8 mouse cellular contexts compared by ENCODE assay signal in genomic region chr7:19876781-19877425, GRCm38 (mm10). TPM values are rescaled to one million over a fixed set of nuclear protein-coding genes. Genes with fewer than 3 reads are reported as not detected.
DNase-seq lines count a peak whose midpoint lies in the region; ATAC-seq and TF ChIP-seq lines count a peak whose summit lies in the region.
"Had no signal": no experiment of that assay in that cellular context is flagged by ENCODE, and none has a peak within 500 bp of the region (broad histone marks: within the 10 kb centered on the region; RNA-seq: fewer than 3 reads in every experiment).

No protein-coding gene starts in this region.

- H3K36me3 ChIP-seq in hindbrain, postnatal 0 days (ENCODE audit: insufficient read depth, low read length): no peaks in the 10 kb centered on the region
- H3K36me3 ChIP-seq in midbrain, embryonic 13.5 days: no peaks in the 10 kb centered on the region

- no peak overlapping the region for H3K9ac ChIP-seq in hindbrain, postnatal 0 days (replicated peaks; ENCODE audit: low read length)
- no peak overlapping the region for H3K9ac ChIP-seq in midbrain, embryonic 13.5 days (replicated peaks)

- peak; percentile 92 for DNase-seq in 416B (ENCODE audit: low read depth)
- DNase-seq in CD4-positive, CD25-positive, alpha-beta regulatory T cell, adult 2 months (ENCODE audit: low read depth, low spot score): peak; percentile 63
- no peak for DNase-seq in hindbrain, postnatal 0 days (ENCODE audit: low spot score)
- no peak for DNase-seq in urinary bladder, postnatal 10 days (ENCODE audit: low spot score)
- DNase-seq in layer of hippocampus, adult 9-10 months (ENCODE audit: low spot score): no peak
- DNase-seq in right cerebral cortex, postnatal 14 days: no peak

- TF ChIP-seq CTCF in hindbrain, postnatal 0 days (IDR thresholded peaks at IDR 0.05; ENCODE audit: low read depth): no peak

- peak; percentile 24; the same call in 1 of the 2 replicates for ATAC-seq in hindbrain, postnatal 0 days
- ATAC-seq in midbrain, embryonic 13.5 days: peak; percentile 49

- no peak overlapping the region for H3K4me3 ChIP-seq in hindbrain, postnatal 0 days (ENCODE audit: low read length)
- H3K4me3 ChIP-seq in midbrain, embryonic 13.5 days (replicated peaks): no peak overlapping the region

- H3K27me3 ChIP-seq in hindbrain, postnatal 0 days (ENCODE audit: insufficient read depth, low read length): no peaks in the 10 kb centered on the region
- no peaks in the 10 kb centered on the region for H3K27me3 ChIP-seq in midbrain, embryonic 13.5 days

- H3K27ac ChIP-seq in hindbrain, postnatal 0 days: no peak overlapping the region
- no peak overlapping the region for H3K27ac ChIP-seq in midbrain, embryonic 13.5 days

- WGBS in hindbrain, postnatal 0 days: 65% methylated on average over 14 of the region's 14 CpGs
- WGBS in midbrain, embryonic 13.5 days: 53% methylated on average over 14 of the region's 14 CpGs

- H3K4me1 ChIP-seq in hindbrain, postnatal 0 days (ENCODE audit: insufficient read depth, low read length): no peaks in the 10 kb centered on the region
- H3K4me1 ChIP-seq in midbrain, embryonic 13.5 days (replicated peaks): no peaks in the 10 kb centered on the region

- no peaks in the 10 kb centered on the region for H3K9me3 ChIP-seq in hindbrain, postnatal 0 days (ENCODE audit: low read length)
- H3K9me3 ChIP-seq in midbrain, embryonic 13.5 days: no peaks in the 10 kb centered on the region

- H3K4me2 ChIP-seq in hindbrain, postnatal 0 days (ENCODE audit: low read depth, low read length): no peak overlapping the region
- H3K4me2 ChIP-seq in midbrain, embryonic 13.5 days (replicated peaks): no peak overlapping the region

RNA-seq across cellular contexts. Expression of gene Ceacam19, which starts 10.9 kb away (rescaled TPM):
- total RNA-seq in hindbrain, postnatal 0 days (2014; rRNA removed): not detected in 2 replicates
- not detected in 2 replicates for polyA plus RNA-seq in hindbrain, postnatal 0 days (2015; fragmentation: Nextera tagmentation; extraction: Ambion mirVana)
- polyA plus RNA-seq in midbrain, embryonic 13.5 days (2015; fragmentation: Nextera tagmentation; extraction: Ambion mirVana): not detected in 2 replicates

RNA-seq across cellular contexts. Expression of gene Ceacam16, which starts 15.8 kb away (rescaled TPM):
- total RNA-seq in hindbrain, postnatal 0 days (2014; rRNA removed): not detected in 2 replicates
- polyA plus RNA-seq in hindbrain, postnatal 0 days (2015; fragmentation: Nextera tagmentation; extraction: Ambion mirVana): 0.86 and 0.89 TPM in 2 replicates
- polyA plus RNA-seq in midbrain, embryonic 13.5 days (2015; fragmentation: Nextera tagmentation; extraction: Ambion mirVana): 0.54 and 0.62 TPM in 2 replicates
- polyA plus RNA-seq: stomach, embryonic 14.5 days had no signal

RNA-seq across cellular contexts. Expression of gene Gm19345, which starts 25.1 kb away (rescaled TPM):
- total RNA-seq in hindbrain, postnatal 0 days (2014; rRNA removed): 41.5 and 53.7 TPM in 2 replicates
- 14.6 and 16.1 TPM in 2 replicates for polyA plus RNA-seq in hindbrain, postnatal 0 days (2015; fragmentation: Nextera tagmentation; extraction: Ambion mirVana)
- 5.7 and 6.6 TPM in 2 replicates for polyA plus RNA-seq in midbrain, embryonic 13.5 days (2015; fragmentation: Nextera tagmentation; extraction: Ambion mirVana)
- polyA plus RNA-seq: stomach, embryonic 14.5 days had no signal

RNA-seq across cellular contexts. Expression of gene Pvr, which starts 44.1 kb away (rescaled TPM):
- total RNA-seq in hindbrain, postnatal 0 days (2014; rRNA removed): 9.2 and 11.7 TPM in 2 replicates
- 6.1 and 7.0 TPM in 2 replicates for polyA plus RNA-seq in hindbrain, postnatal 0 days (2015; fragmentation: Nextera tagmentation; extraction: Ambion mirVana)
- polyA plus RNA-seq in midbrain, embryonic 13.5 days (2015; fragmentation: Nextera tagmentation; extraction: Ambion mirVana): 5.3 and 6.2 TPM in 2 replicates

RNA-seq across cellular contexts. Expression of gene Bcl3, which starts 54.3 kb away (rescaled TPM):
- total RNA-seq in hindbrain, postnatal 0 days (2014; rRNA removed): 0.40 and 0.89 TPM in 2 replicates
- 0.66 and 1.1 TPM in 2 replicates for polyA plus RNA-seq in hindbrain, postnatal 0 days (2015; fragmentation: Nextera tagmentation; extraction: Ambion mirVana)
- polyA plus RNA-seq in midbrain, embryonic 13.5 days (2015; fragmentation: Nextera tagmentation; extraction: Ambion mirVana): 0.27 and 0.88 TPM in 2 replicates

Comparison
In these comparisons a context has a peak if more than half of its experiments do, and no peak if none do; other contexts are left out.
1. DNase-seq: peak in 416B (single experiment) and CD4-positive, CD25-positive, alpha-beta regulatory T cell, adult 2 months (single experiment); none in hindbrain, postnatal 0 days (single experiment), urinary bladder, postnatal 10 days (single experiment), layer of hippocampus, adult 9-10 months (single experiment) and right cerebral cortex, postnatal 14 days (single experiment).